Mouse (Mus musculus) liver, embryonic 13.5 days (tissue): ENCODE measurements at regions not wholly inside any gene's neighbourhood (a gene's known extent, or its start where the extent isn't known, plus 50 kb on each side); places are given as distances from the start of the nearest gene placed in this dataset.
"Not testable (repeated sequence)": the region's sequence is repeated elsewhere in the genome, so short reads cannot be mapped to it uniquely, and the experiment has no call there.

Experiments
- ATAC-seq: fragments of 200-750 bp; cut with Nextera tagmentation; 2 replicates; pipeline ENCODE4 v1.8.0; 2017; ENCODE audit warnings: low read depth, mild to moderate bottlenecking, moderate number of reproducible peaks, moderate library complexity
- DNase-seq: peaks from one replicate; pipeline ENCODE4 v3.0.0; 2022
- H3K27ac ChIP-seq: fragments of 300-500 bp; sonication (generic); 2 replicates; pipeline ENCODE4 v1.5.1; 2015; ENCODE audit warnings: moderate library complexity, mild to moderate bottlenecking, inconsistent platforms
- H3K27me3 ChIP-seq: fragments of 300-500 bp; sonication (generic); 2 replicates; pipeline ENCODE4 v1.6.1; 2015; ENCODE audit warnings: mild to moderate bottlenecking, inconsistent platforms
- H3K36me3 ChIP-seq: fragments of 300-500 bp; sonication (generic); 2 replicates; pipeline ENCODE4 v1.6.1; 2015; ENCODE audit warnings: mild to moderate bottlenecking, inconsistent platforms
- H3K4me1 ChIP-seq: fragments of 300-500 bp; sonication (generic); replicated peaks from 2 replicates; pipeline ENCODE4 v1.6.1; 2015; ENCODE audit warnings: inconsistent platforms
- H3K4me2 ChIP-seq: fragments of 300-500 bp; sonication (generic); 2 replicates; pipeline ENCODE4 v1.6.1; 2015; ENCODE audit warnings: inconsistent platforms, mild to moderate bottlenecking, moderate library complexity
- H3K4me3 ChIP-seq: fragments of 300-500 bp; sonication (generic); replicated peaks from 2 replicates; pipeline ENCODE4 v1.5.1; 2015; ENCODE audit warnings: mild to moderate bottlenecking, inconsistent platforms
- H3K9ac ChIP-seq: fragments of 300-500 bp; sonication (generic); 2 replicates; pipeline ENCODE4 v1.6.1; 2015; ENCODE audit warnings: mild to moderate bottlenecking, inconsistent platforms
- H3K9me3 ChIP-seq: fragments of 300-500 bp; sonication (generic); replicated peaks from 2 replicates; pipeline ENCODE4 v1.6.1; 2016; ENCODE audit warnings: inconsistent platforms
- WGBS: fragments of 180-500 bp; shearing (Covaris S2); methylation state at CpG from one replicate; pipeline ENCODE4 v1.1.7; 2015; ENCODE audit not compliant: insufficient replicate concordance; 5-methylcytosine and 5-hydroxymethylcytosine counted together

DNA sequence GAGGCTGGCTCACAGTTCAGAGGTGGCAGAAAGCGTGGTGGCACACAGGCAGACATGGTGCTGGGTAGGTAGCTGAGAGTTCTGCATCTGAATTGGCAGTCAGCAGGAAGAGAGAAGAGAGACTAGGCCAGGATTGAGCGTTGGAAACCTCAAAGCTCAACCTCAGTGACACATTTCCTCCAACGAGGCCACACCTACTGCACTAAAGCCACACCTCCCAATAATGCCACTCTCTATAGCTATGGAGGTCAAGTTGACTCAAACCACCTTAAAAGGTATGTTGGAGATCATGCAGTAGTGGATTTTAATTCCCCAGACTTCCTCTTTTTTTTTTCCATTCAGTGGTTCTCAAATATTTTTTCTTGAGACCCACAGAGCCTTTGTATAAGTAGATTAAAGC, 57.1 kb downstream of the Ccdc54 start:
- no peak for DNase-seq
- WGBS = 39% methylated on average over 3 of the region's 3 CpGs
- ATAC-seq = no peak
- Histone ChIP-seq H3K4me1 (0 out of 2 replicates have a peak, but pooled peaks cover 4% of the 10 kb centered on the region), H3K9ac (no peak overlapping the region), H3K27ac (no peak overlapping the region), H3K4me2 (no peak overlapping the region), H3K27me3 (peaks cover 18% of the 10 kb centered on the region), H3K36me3 (no peaks in the 10 kb centered on the region), H3K9me3 (no peaks in the 10 kb centered on the region), H3K4me3 (no peak overlapping the region)

DNA sequence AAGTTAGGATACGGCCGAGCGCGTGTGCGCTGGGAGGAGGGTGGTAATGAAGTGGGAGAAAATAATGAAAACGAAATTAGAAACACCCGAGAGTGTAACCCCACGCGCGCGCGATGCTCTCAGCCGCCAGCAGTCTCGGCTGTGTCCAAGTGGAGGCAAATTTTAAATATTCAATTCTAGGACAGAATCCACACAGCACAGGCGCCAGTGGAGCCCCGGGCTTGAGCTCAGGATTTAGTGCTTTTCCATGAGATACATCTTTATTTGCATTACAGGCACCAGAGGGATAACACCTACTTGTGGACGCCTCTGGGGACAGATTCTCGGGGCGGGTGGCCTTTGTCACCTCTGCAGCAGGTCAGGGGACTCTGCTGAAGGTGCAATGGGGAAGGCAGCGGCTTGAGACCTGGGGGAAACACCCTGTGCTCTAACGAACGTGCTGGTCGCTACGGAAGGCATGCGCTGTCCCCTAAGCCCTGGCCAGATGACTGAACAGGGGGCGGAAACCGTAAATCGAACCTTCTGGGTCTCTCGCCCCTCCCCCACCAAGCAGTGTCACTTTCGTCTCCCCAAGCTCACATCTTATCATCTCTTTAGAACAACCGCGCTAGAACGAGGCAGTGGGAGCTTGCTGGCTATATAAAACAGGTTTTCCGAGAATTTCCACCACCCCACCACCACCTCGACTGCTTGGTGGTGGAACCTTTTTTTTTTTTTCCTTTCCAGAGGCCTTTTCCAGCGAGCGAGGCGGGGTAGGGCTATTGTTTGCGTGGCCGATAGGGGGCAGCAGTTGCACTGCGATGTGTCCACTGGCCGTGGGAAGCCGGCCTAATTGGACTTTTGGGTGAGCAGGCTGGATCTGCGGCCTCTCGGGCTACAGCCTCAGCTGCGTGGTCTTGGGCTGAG, 61.2 kb downstream of the Ccdc54 start:
- Histone ChIP-seq H3K9me3 (no peaks in the 10 kb centered on the region), H3K9ac (peak overlapping the region; percentile 59), H3K27me3 (peaks cover 37% of the 10 kb centered on the region), H3K27ac (no peak overlapping the region), H3K4me3 (peak overlapping the region; percentile 61), H3K4me1 (peaks cover 4% of the 10 kb centered on the region; the same call in 1 of the 2 replicates), H3K4me2 (peak overlapping the region; percentile 78), H3K36me3 (no peaks in the 10 kb centered on the region)
- WGBS = under 1% methylated on average over 46 of the region's 46 CpGs
- ATAC-seq (peak; percentile 42), DNase-seq (peak; percentile 54)

- peaks cover 37% of the 10 kb centered on the region for H3K27me3 ChIP-seq
- H3K9ac ChIP-seq = peak overlapping the region; percentile 59
- ATAC-seq (peak; percentile 77), DNase-seq (peak; percentile 26)
- H3K4me3 ChIP-seq = peak overlapping the region; percentile 61
- H3K27ac ChIP-seq = no peak overlapping the region
- no peaks in the 10 kb centered on the region for H3K9me3 ChIP-seq
- under 1% methylated on average over 63 of the region's 81 CpGs for WGBS
- H3K36me3 ChIP-seq = no peaks in the 10 kb centered on the region
- peak overlapping the region; percentile 78 for H3K4me2 ChIP-seq
- H3K4me1 ChIP-seq = peaks cover 4% of the 10 kb centered on the region; the same call in 1 of the 2 replicates
Measured at GRCm38 (mm10) chr16:50528677-50529510, 62.1 kb downstream of the Ccdc54 start.

DNA sequence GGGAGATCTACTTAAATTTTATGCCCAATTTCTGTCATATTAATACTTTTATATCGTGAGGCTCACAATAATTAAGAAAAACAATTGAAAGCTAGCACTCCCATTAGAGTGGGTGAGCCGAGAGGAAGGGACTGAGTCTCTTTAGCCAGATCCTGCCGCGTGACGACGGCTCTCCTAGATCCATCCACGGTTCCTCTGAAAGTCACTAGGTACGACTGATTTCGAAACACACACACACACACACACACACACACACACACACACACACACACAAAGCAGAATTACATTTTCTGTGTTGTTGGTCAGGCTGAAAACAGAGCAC, 62.6 kb downstream of the Ccdc54 start:
- Histone ChIP-seq H3K4me3 (peak overlapping the region; percentile 61), H3K36me3 (no peaks in the 10 kb centered on the region), H3K4me1 (peaks cover 4% of the 10 kb centered on the region; the same call in 1 of the 2 replicates), H3K27me3 (peaks cover 37% of the 10 kb centered on the region), H3K9ac (peak overlapping the region; percentile 59), H3K4me2 (peak overlapping the region; percentile 78), H3K27ac (no peak overlapping the region), H3K9me3 (no peaks in the 10 kb centered on the region)
- WGBS = under 1% methylated on average over 9 of the region's 9 CpGs
- ATAC-seq (no peak), DNase-seq (no peak)

DNA sequence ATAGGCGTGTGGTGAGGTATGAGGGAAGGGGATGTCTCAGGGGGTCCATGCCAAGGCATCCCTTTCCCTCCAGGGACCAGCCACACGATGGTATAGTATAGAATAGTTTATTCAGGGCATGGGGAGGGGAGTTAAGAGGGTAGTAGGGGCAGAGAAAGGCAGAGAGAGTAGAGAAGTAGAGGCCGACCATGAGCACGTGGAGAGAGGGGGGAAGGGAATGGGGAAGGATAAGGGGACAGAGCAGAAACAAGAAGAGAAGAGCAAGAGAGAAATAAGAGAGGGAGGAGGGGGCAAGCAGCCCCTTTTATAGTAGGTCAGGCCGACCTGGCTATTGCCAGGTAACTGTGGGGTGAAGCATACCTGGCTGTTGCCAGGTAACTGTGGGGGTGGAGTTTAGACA, 64.0 kb downstream of the Ccdc54 start:
- DNase-seq, H3K9ac ChIP-seq, H3K4me2 ChIP-seq, H3K4me1 ChIP-seq, ATAC-seq, H3K4me3 ChIP-seq, H3K27ac ChIP-seq, H3K36me3 ChIP-seq, H3K9me3 ChIP-seq: not testable (repeated sequence)
- WGBS = 52% methylated on average over 5 of the region's 5 CpGs
- H3K27me3 ChIP-seq = peaks cover 37% of the 10 kb centered on the region

DNA sequence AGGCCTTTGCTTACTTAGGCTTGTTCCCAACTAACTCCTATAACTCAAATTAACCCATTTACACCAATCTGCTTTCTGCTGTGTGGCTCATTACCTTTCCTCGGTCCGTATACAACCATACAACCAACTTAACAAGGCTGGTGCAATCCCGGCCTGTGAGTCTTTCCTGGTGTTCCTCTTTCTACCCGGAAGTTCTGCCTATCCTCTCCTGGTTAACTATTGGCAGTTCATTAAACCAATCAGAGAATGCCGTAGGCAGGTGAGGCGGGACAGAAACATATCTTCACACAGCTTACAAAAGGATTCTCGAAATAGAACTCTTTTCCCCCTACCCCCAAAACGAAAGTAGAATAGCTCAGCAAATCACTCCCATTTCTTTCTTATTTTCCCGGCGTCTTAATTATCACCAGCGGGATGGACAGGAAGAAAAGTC, 65.0 kb downstream of the Ccdc54 start:
- WGBS = 69% methylated on average over 11 of the region's 11 CpGs
- H3K4me2 ChIP-seq = no peak overlapping the region

DNA sequence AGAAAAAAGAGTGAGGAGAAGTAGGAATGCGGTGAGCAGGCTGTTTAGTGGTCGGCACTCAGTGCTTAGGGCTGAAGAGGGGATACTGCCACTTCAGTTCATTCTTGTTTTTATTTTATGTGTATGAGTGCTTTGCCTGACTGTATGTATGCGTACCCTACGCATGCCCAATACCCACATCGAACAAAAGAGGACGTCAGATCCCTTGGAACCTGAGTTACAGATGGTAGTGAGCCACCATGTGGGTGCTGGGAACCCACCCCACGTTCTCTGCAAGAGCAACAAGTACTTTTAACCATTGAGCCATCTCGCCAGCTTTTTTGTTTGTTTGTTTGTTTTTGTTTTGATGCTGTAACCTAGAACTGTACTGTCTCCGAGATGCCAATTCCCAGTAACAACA, 65.5 kb downstream of the Ccdc54 start:
- no peak for DNase-seq
- no peaks in the 10 kb centered on the region for H3K36me3 ChIP-seq
- no peak overlapping the region for H3K4me2 ChIP-seq
- no peak overlapping the region for H3K9ac ChIP-seq
- H3K27ac ChIP-seq = no peak overlapping the region
- H3K4me3 ChIP-seq = no peak overlapping the region
- H3K9me3 ChIP-seq = no peaks in the 10 kb centered on the region
- H3K4me1 ChIP-seq = peaks cover 4% of the 10 kb centered on the region; the same call in 1 of the 2 replicates
- no peak for ATAC-seq
- H3K27me3 ChIP-seq = peaks cover 36% of the 10 kb centered on the region
- 72% methylated on average over 9 of the region's 9 CpGs for WGBS

More for the DNA sequence above, 65.0 kb downstream of the Ccdc54 start:
- Histone ChIP-seq H3K9ac (no peak overlapping the region), H3K9me3 (no peaks in the 10 kb centered on the region), H3K4me3 (no peak overlapping the region), H3K27ac (no peak overlapping the region), H3K27me3 (peaks cover 37% of the 10 kb centered on the region), H3K36me3 (no peaks in the 10 kb centered on the region), H3K4me1 (peaks cover 4% of the 10 kb centered on the region; the same call in 1 of the 2 replicates)
- DNase-seq (no peak), ATAC-seq (no peak)

GRCm38 (mm10) chr16:50519610-50520009, 71.3 kb downstream of the Ccdc54 start:
- WGBS = 70% methylated on average over 10 of the region's 10 CpGs
- DNase-seq = no peak
- Histone ChIP-seq H3K9me3 (no peaks in the 10 kb centered on the region), H3K9ac (no peak overlapping the region), H3K4me3 (no peak overlapping the region), H3K27ac (no peak overlapping the region), H3K36me3 (no peaks in the 10 kb centered on the region), H3K4me1 (no peaks in the 10 kb centered on the region), H3K27me3 (no peaks in the 10 kb centered on the region), H3K4me2 (no peak overlapping the region)
- no peak for ATAC-seq

GRCm38 (mm10) chr16:50516579-50516978, 74.4 kb downstream of the Ccdc54 start:
- Histone ChIP-seq H3K4me3 (no peak overlapping the region), H3K9me3 (no peaks in the 10 kb centered on the region), H3K4me2 (no peak overlapping the region), H3K27me3 (no peaks in the 10 kb centered on the region), H3K4me1 (no peaks in the 10 kb centered on the region), H3K9ac (no peak overlapping the region), H3K36me3 (no peaks in the 10 kb centered on the region), H3K27ac (no peak overlapping the region)
- ATAC-seq (no peak), DNase-seq (no peak)
- 57% methylated on average over 11 of the region's 11 CpGs for WGBS

GRCm38 (mm10) chr16:50515039-50515438, 75.9 kb downstream of the Ccdc54 start:
- Histone ChIP-seq H3K4me3 (no peak overlapping the region), H3K27me3 (no peaks in the 10 kb centered on the region), H3K27ac (no peak overlapping the region), H3K4me2 (no peak overlapping the region), H3K9me3 (no peaks in the 10 kb centered on the region), H3K36me3 (no peaks in the 10 kb centered on the region), H3K4me1 (no peaks in the 10 kb centered on the region), H3K9ac (no peak overlapping the region)
- DNase-seq (no peak), ATAC-seq (no peak)
- WGBS = 82% methylated on average over 8 of the region's 8 CpGs

GRCm38 (mm10) chr16:50512080-50512479, 78.9 kb downstream of the Ccdc54 start:
- Histone ChIP-seq H3K4me3 (no peak overlapping the region), H3K9ac (no peak overlapping the region), H3K27me3 (no peaks in the 10 kb centered on the region), H3K36me3 (no peaks in the 10 kb centered on the region), H3K27ac (no peak overlapping the region), H3K4me1 (no peaks in the 10 kb centered on the region), H3K4me2 (no peak overlapping the region), H3K9me3 (no peaks in the 10 kb centered on the region)
- 38% methylated on average over 3 of the region's 3 CpGs for WGBS
- DNase-seq = no peak
- no peak for ATAC-seq
